In the genomic region with DNA sequence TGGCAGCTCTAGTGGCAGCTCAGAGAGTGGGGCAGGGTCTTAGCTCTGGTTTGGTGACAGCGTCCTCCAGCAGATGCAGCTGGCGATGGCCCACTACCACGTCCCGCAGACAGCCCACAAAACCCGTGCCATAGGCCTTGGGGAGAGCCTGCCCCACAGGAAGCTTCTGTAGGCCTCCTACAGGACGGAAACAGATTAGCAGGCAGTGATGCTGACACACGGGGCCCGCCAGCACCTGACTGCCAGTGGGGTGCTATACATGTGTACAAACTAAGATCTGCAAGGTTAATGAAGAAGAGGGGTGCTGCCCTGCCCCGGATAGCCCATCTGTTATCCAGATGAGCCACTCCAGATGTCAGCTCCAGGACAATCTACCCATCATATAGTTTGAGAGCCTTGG, we compare ENCODE assay signal across 15 mouse cellular contexts. TPM values are rescaled to one million over a fixed set of nuclear protein-coding genes. Genes with fewer than 3 reads are reported as not detected.
DNase-seq lines count a peak whose midpoint lies in the region; ATAC-seq and TF ChIP-seq lines count a peak whose summit lies in the region.
"Had no signal": no experiment of that assay in that cellular context is flagged by ENCODE, and none has a peak within 500 bp of the region (broad histone marks: within the 10 kb centered on the region; RNA-seq: fewer than 3 reads in every experiment).

No protein-coding gene starts in this region.

- TF ChIP-seq CTCF in liver, embryonic 14.5 days (IDR thresholded peaks at IDR 0.05; ENCODE audit: low read depth), result peak; percentile 51
- TF ChIP-seq CTCF in brain, embryonic 14.5 days (IDR thresholded peaks at IDR 0.05; ENCODE audit: borderline replicate concordance, extremely low read depth, insufficient read depth, insufficient read length), result peak; percentile 7; the same call in 1 of the 2 replicates

- DNase-seq in CD4-positive, CD25-positive, alpha-beta regulatory T cell, adult 2 months (ENCODE audit: low read depth, low spot score), result peak; percentile 48
- DNase-seq in liver, embryonic 14.5 days (ENCODE audit: low read depth in 3 of 3, low spot score in 3 of 3), result no peak
- DNase-seq in liver, embryonic 11.5 days (ENCODE audit: low spot score), result no peak
- DNase-seq in brain, embryonic 14.5 days (ENCODE audit: low read depth), result no peak
- peak; percentile 29 for DNase-seq in splenic B cell, adult 2 months (ENCODE audit: low read depth, low spot score)
- no peak for DNase-seq in gastrocnemius, adult 18-20 months (ENCODE audit: low spot score)
- no peak for DNase-seq in forebrain, embryonic 10.5 days (ENCODE audit: extremely low spot score, low spot score)
- DNase-seq: kidney, postnatal 36 days; lung, adult 18-20 months; retina, postnatal 1 day had no signal

- no peak overlapping the region for H3K27ac ChIP-seq in liver, embryonic 14.5 days
- H3K27ac ChIP-seq in liver, embryonic 11.5 days (ENCODE audit: low read depth, low read length), result no peak overlapping the region
- no peak overlapping the region for H3K27ac ChIP-seq in forebrain, embryonic 10.5 days
- H3K27ac ChIP-seq: midbrain, embryonic 12.5 days; neural tube, embryonic 13.5 days had no signal

- no peak for TF ChIP-seq POLR2A in brain, embryonic 14.5 days (IDR thresholded peaks at IDR 0.05; ENCODE audit: borderline replicate concordance, extremely low read depth, insufficient read depth, insufficient read length, poor library complexity, severe bottlenecking)

- H3K27me3 ChIP-seq in liver, embryonic 14.5 days (ENCODE audit: control insufficient read depth, insufficient read depth, low read length), result no peaks in the 10 kb centered on the region
- H3K27me3 ChIP-seq in liver, embryonic 11.5 days (replicated peaks; ENCODE audit: control insufficient read depth, insufficient read depth, low read length), result no peaks in the 10 kb centered on the region
- H3K27me3 ChIP-seq in splenic B cell, adult 2 months (ENCODE audit: control insufficient read depth, insufficient read depth, low read length, poor library complexity, severe bottlenecking), result no peaks in the 10 kb centered on the region
- H3K27me3 ChIP-seq in forebrain, embryonic 10.5 days (ENCODE audit: poor library complexity, severe bottlenecking), result no peaks in the 10 kb centered on the region
- H3K27me3 ChIP-seq: midbrain, embryonic 12.5 days; neural tube, embryonic 13.5 days had no signal

- H3K36me3 ChIP-seq in liver, embryonic 14.5 days (replicated peaks; ENCODE audit: control insufficient read depth, insufficient read depth, low read depth), result no peaks in the 10 kb centered on the region
- peaks cover 21% of the 10 kb centered on the region for H3K36me3 ChIP-seq in liver, embryonic 11.5 days (ENCODE audit: control insufficient read depth, insufficient read depth, low read length)
- H3K36me3 ChIP-seq in splenic B cell, adult 2 months (ENCODE audit: control insufficient read depth, insufficient read depth, low read length, poor library complexity, severe bottlenecking), result no peaks in the 10 kb centered on the region
- peaks cover 99% of the 10 kb centered on the region for H3K36me3 ChIP-seq in forebrain, embryonic 10.5 days (replicated peaks)

- H3K4me3 ChIP-seq in liver, embryonic 14.5 days (ENCODE audit: insufficient read depth in 1 of 2, low read depth in 2 of 2, low read length in 2 of 2), result no peak overlapping the region
- no peak overlapping the region for H3K4me3 ChIP-seq in liver, embryonic 11.5 days (ENCODE audit: low read depth, low read length)
- no peak overlapping the region for H3K4me3 ChIP-seq in forebrain, embryonic 10.5 days
- H3K4me3 ChIP-seq: erythroblast, embryonic 14.5 days; midbrain, embryonic 12.5 days; neural tube, embryonic 13.5 days had no signal

- no peak for ATAC-seq in CD4-positive, CD25-positive, alpha-beta regulatory T cell, adult 4 months
- ATAC-seq in liver, embryonic 14.5 days (ENCODE audit: insufficient read depth), result no peak
- no peak for ATAC-seq in liver, embryonic 11.5 days (replicated peaks; ENCODE audit: low FRiP score)
- ATAC-seq: inflammation-experienced regulatory T-cells, adult 6 months had no signal

- no peak overlapping the region for H3K4me2 ChIP-seq in liver, embryonic 14.5 days (ENCODE audit: low read depth)
- no peak overlapping the region for H3K4me2 ChIP-seq in liver, embryonic 11.5 days
- H3K4me2 ChIP-seq: midbrain, embryonic 12.5 days; neural tube, embryonic 13.5 days had no signal

- 65% methylated on average over 9 of the region's 9 CpGs for WGBS in liver, embryonic 14.5 days (ENCODE audit: insufficient replicate concordance)
- WGBS in liver, embryonic 11.5 days, result 84% methylated on average over 9 of the region's 9 CpGs
- WGBS in forebrain, embryonic 10.5 days, result 91% methylated on average over 9 of the region's 9 CpGs

- no peaks in the 10 kb centered on the region for H3K9me3 ChIP-seq in liver, embryonic 14.5 days (ENCODE audit: control insufficient read depth, low read length)
- peaks cover 5% of the 10 kb centered on the region for H3K9me3 ChIP-seq in liver, embryonic 11.5 days (ENCODE audit: control insufficient read depth, low read length)
- H3K9me3 ChIP-seq in forebrain, embryonic 10.5 days, result peaks cover 20% of the 10 kb centered on the region

- no peak overlapping the region for H3K9ac ChIP-seq in liver, embryonic 14.5 days (replicated peaks)
- H3K9ac ChIP-seq in liver, embryonic 11.5 days (ENCODE audit: low read depth, low read length), result no peak overlapping the region
- H3K9ac ChIP-seq: midbrain, embryonic 12.5 days; neural tube, embryonic 13.5 days had no signal

- TF ChIP-seq EP300 in liver, embryonic 14.5 days (IDR thresholded peaks at IDR 0.05; ENCODE audit: low read depth), result no peak

- no peaks in the 10 kb centered on the region for H3K4me1 ChIP-seq in liver, embryonic 14.5 days (replicated peaks; ENCODE audit: control insufficient read depth in 2 of 2, insufficient read depth in 2 of 2, low read length in 1 of 2)
- H3K4me1 ChIP-seq in liver, embryonic 11.5 days (replicated peaks; ENCODE audit: control insufficient read depth, insufficient read depth, low read length), result no peaks in the 10 kb centered on the region
- no peaks in the 10 kb centered on the region for H3K4me1 ChIP-seq in forebrain, embryonic 10.5 days
- H3K4me1 ChIP-seq: midbrain, embryonic 12.5 days; neural tube, embryonic 13.5 days had no signal

RNA-seq across cellular contexts. Expression of gene Agrn, which starts 30.8 kb away (rescaled TPM):
- 1 to 10 TPM; 3.6 to 3.9 TPM for polyA plus RNA-seq in CD4-positive, CD25-positive, alpha-beta regulatory T cell, adult 4 months (2017; shearing (Covaris generic))
- polyA plus RNA-seq in liver, embryonic 14.5 days (2012; rRNA removed), result 18.5 TPM in 2 replicates
- 6.7 and 7.2 TPM in 2 replicates for polyA plus RNA-seq in liver, embryonic 14.5 days (2014; fragmentation: Nextera tagmentation; extraction: Ambion mirVana)
- polyA plus RNA-seq in liver, embryonic 11.5 days (2014; fragmentation: Nextera tagmentation; extraction: Ambion mirVana), result 31.6 and 35.5 TPM in 2 replicates
- 475 and 507 TPM in 2 replicates for polyA plus RNA-seq in brain, embryonic 14.5 days (2012; rRNA removed)
- total RNA-seq in gastrocnemius, adult 18-20 months (2021), result 1 to 10 TPM; 4.8 to 5.6 TPM
- polyA plus RNA-seq in forebrain, embryonic 10.5 days (2016; fragmentation: Nextera tagmentation; extraction: Ambion mirVana), result 58.3 and 62.0 TPM in 2 replicates

RNA-seq across cellular contexts. Expression of gene Isg15, which starts 34.1 kb away (rescaled TPM):
- 10 to 100 TPM; 49.3 to 70.2 TPM for polyA plus RNA-seq in CD4-positive, CD25-positive, alpha-beta regulatory T cell, adult 4 months (2017; shearing (Covaris generic))
- 5.8 and 6.1 TPM in 2 replicates for polyA plus RNA-seq in liver, embryonic 14.5 days (2012; rRNA removed)
- polyA plus RNA-seq in liver, embryonic 14.5 days (2014; fragmentation: Nextera tagmentation; extraction: Ambion mirVana), result 0.90 and 1.3 TPM in 2 replicates
- 0.47 and 0.51 TPM in 2 replicates for polyA plus RNA-seq in liver, embryonic 11.5 days (2014; fragmentation: Nextera tagmentation; extraction: Ambion mirVana)
- 0.53 and 0.86 TPM in 2 replicates for polyA plus RNA-seq in brain, embryonic 14.5 days (2012; rRNA removed)
- total RNA-seq in gastrocnemius, adult 18-20 months (2021), result under 1 TPM; 0.32 to 0.74 TPM
- polyA plus RNA-seq in forebrain, embryonic 10.5 days (2016; fragmentation: Nextera tagmentation; extraction: Ambion mirVana), result 0.38 and 0.43 TPM in 2 replicates

RNA-seq across cellular contexts. Expression of gene Rnf223, which starts 36.2 kb away (rescaled TPM):
- not detected for polyA plus RNA-seq in CD4-positive, CD25-positive, alpha-beta regulatory T cell, adult 4 months (2017; shearing (Covaris generic))
- 0.27 and 0.35 TPM in 2 replicates for polyA plus RNA-seq in liver, embryonic 14.5 days (2012; rRNA removed)
- 0.13 TPM in 1 of 2 replicates, not detected in the other for polyA plus RNA-seq in liver, embryonic 14.5 days (2014; fragmentation: Nextera tagmentation; extraction: Ambion mirVana)
- polyA plus RNA-seq in liver, embryonic 11.5 days (2014; fragmentation: Nextera tagmentation; extraction: Ambion mirVana), result 0.16 and 0.30 TPM in 2 replicates
- polyA plus RNA-seq in brain, embryonic 14.5 days (2012; rRNA removed), result 3.3 and 3.8 TPM in 2 replicates
- total RNA-seq in gastrocnemius, adult 18-20 months (2021), result not detected
- polyA plus RNA-seq in forebrain, embryonic 10.5 days (2016; fragmentation: Nextera tagmentation; extraction: Ambion mirVana), result 0.87 and 1.1 TPM in 2 replicates
- polyA plus RNA-seq: inflammation-experienced regulatory T-cells, adult 6 months had no signal

RNA-seq across cellular contexts. Expression of gene AW011738, which starts 36.6 kb away (rescaled TPM):
- polyA plus RNA-seq in CD4-positive, CD25-positive, alpha-beta regulatory T cell, adult 4 months (2017; shearing (Covaris generic)), result 10 to 100 TPM in 1 of 2 experiments, 1 to 10 TPM in 1; 8.0 to 10.5 TPM
- 0.49 and 0.66 TPM in 2 replicates for polyA plus RNA-seq in liver, embryonic 14.5 days (2012; rRNA removed)
- 0.23 TPM in 1 of 2 replicates, not detected in the other for polyA plus RNA-seq in liver, embryonic 14.5 days (2014; fragmentation: Nextera tagmentation; extraction: Ambion mirVana)
- polyA plus RNA-seq in liver, embryonic 11.5 days (2014; fragmentation: Nextera tagmentation; extraction: Ambion mirVana), result 0.08 and 0.73 TPM in 2 replicates
- polyA plus RNA-seq in brain, embryonic 14.5 days (2012; rRNA removed), result 3.5 and 4.8 TPM in 2 replicates
- 1 to 10 TPM; 3.7 to 4.9 TPM for total RNA-seq in gastrocnemius, adult 18-20 months (2021)
- polyA plus RNA-seq in forebrain, embryonic 10.5 days (2016; fragmentation: Nextera tagmentation; extraction: Ambion mirVana), result 3.9 and 4.4 TPM in 2 replicates

RNA-seq across cellular contexts. Expression of gene Perm1, which starts 49.2 kb away (rescaled TPM):
- 1 to 10 TPM in 1 of 2 experiments, under 1 TPM in 1; 0.86 to 1.4 TPM for polyA plus RNA-seq in CD4-positive, CD25-positive, alpha-beta regulatory T cell, adult 4 months (2017; shearing (Covaris generic))
- 0.03 TPM in 2 replicates for polyA plus RNA-seq in liver, embryonic 14.5 days (2012; rRNA removed)
- 0.05 TPM in 1 of 2 replicates, not detected in the other for polyA plus RNA-seq in liver, embryonic 14.5 days (2014; fragmentation: Nextera tagmentation; extraction: Ambion mirVana)
- polyA plus RNA-seq in liver, embryonic 11.5 days (2014; fragmentation: Nextera tagmentation; extraction: Ambion mirVana), result 0.25 TPM in 2 replicates
- 1.1 and 1.7 TPM in 2 replicates for polyA plus RNA-seq in brain, embryonic 14.5 days (2012; rRNA removed)
- total RNA-seq in gastrocnemius, adult 18-20 months (2021), result 100 to 1,000 TPM; 143 to 233 TPM
- 1.1 TPM in 2 replicates for polyA plus RNA-seq in forebrain, embryonic 10.5 days (2016; fragmentation: Nextera tagmentation; extraction: Ambion mirVana)
- polyA plus RNA-seq: erythroblast, embryonic 14.5 days had no signal

Comparison
In these comparisons a context has a peak if more than half of its experiments do, and no peak if none do; other contexts are left out.
1. DNase-seq: peak in CD4-positive, CD25-positive, alpha-beta regulatory T cell, adult 2 months (single experiment) and splenic B cell, adult 2 months (single experiment); none in liver, embryonic 14.5 days (0 of 3), liver, embryonic 11.5 days (single experiment), brain, embryonic 14.5 days (single experiment), gastrocnemius, adult 18-20 months (single experiment) and forebrain, embryonic 10.5 days (single experiment).
2. RNA of gene Isg15, which starts 34.1 kb away (polyA plus RNA-seq): 49.3 to 70.2 TPM in CD4-positive, CD25-positive, alpha-beta regulatory T cell, adult 4 months; 0.90 to 6.1 TPM in liver, embryonic 14.5 days, 0.53 to 0.86 TPM in brain, embryonic 14.5 days, 0.47 to 0.51 TPM in liver, embryonic 11.5 days and 0.38 to 0.43 TPM in forebrain, embryonic 10.5 days; every median in the first group is over 4 times any median in the second.